Mouse (Mus musculus) lung, postnatal 0 days (tissue): Measurements from ENCODE around the gene Wbp2nl. TPM values are rescaled to one million over a fixed set of nuclear protein-coding genes. Genes with fewer than 3 reads are reported as not detected.

Experiments
- ATAC-seq: fragments of 200-750 bp; cut with Nextera tagmentation; 2 replicates; pipeline ENCODE4 v1.8.0; 2017; ENCODE audit warnings: moderate library complexity
- DNase-seq: peaks from one replicate; pipeline ENCODE4 v3.0.0-alpha.2; 2016; ENCODE audit warnings: low spot score
- H3K27ac ChIP-seq: fragments of 300-500 bp; sonication (generic); 2 replicates; pipeline ENCODE4 v1.5.1; 2014; ENCODE audit warnings: antibody characterized with exemption, mild to moderate bottlenecking, low read length, mixed read lengths
- H3K27me3 ChIP-seq: fragments of 300-500 bp; sonication (generic); replicated peaks from 2 replicates; pipeline ENCODE4 v1.6.1; 2014; ENCODE audit warnings: low read length, mixed read lengths; ENCODE audit not compliant: insufficient read depth
- H3K36me3 ChIP-seq: fragments of 300-500 bp; sonication (generic); 2 replicates; pipeline ENCODE4 v1.6.1; 2014; ENCODE audit warnings: low read length, mixed read lengths; ENCODE audit not compliant: insufficient read depth
- H3K4me1 ChIP-seq: fragments of 300-500 bp; sonication (generic); 2 replicates; pipeline ENCODE4 v1.6.1; 2014; ENCODE audit warnings: antibody characterized with exemption, low read depth, low read length, mixed read lengths; ENCODE audit not compliant: insufficient read depth
- H3K4me2 ChIP-seq: fragments of 300-500 bp; sonication (generic); replicated peaks from 2 replicates; pipeline ENCODE4 v1.6.1; 2014; ENCODE audit warnings: low read depth, mild to moderate bottlenecking, low read length, moderate library complexity, mixed read lengths
- H3K4me3 ChIP-seq: fragments of 300-500 bp; sonication (generic); 2 replicates; pipeline ENCODE4 v1.5.1; 2014; ENCODE audit warnings: low read depth, low read length
- H3K9ac ChIP-seq: fragments of 300-500 bp; sonication (generic); replicated peaks from 2 replicates; pipeline ENCODE4 v1.6.1; 2014; ENCODE audit warnings: low read depth, mild to moderate bottlenecking
- H3K9me3 ChIP-seq: fragments of 300-500 bp; sonication (generic); 2 replicates; pipeline ENCODE4 v1.6.1; 2016; ENCODE audit warnings: low read length, mixed read lengths
- CTCF ChIP-seq: IDR thresholded peaks from 2 replicates; pipeline ENCODE4 v1.5.1; 2016; ENCODE audit warnings: antibody characterized with exemption, mild to moderate bottlenecking
- EP300 ChIP-seq: IDR thresholded peaks from 2 replicates; pipeline ENCODE4 v1.6.1; 2016; ENCODE audit warnings: antibody characterized with exemption, mild to moderate bottlenecking, control low read depth
- WGBS: fragments of 180-500 bp; shearing (Covaris S2); extraction: QIAGEN DNeasy Blood & Tissue Kit; methylation state at CpG from one replicate; pipeline ENCODE4 v1.1.7; 2014; 5-methylcytosine and 5-hydroxymethylcytosine counted together
- polyA plus RNA-seq: library from polyadenylated mRNA; unstranded; fragments of >200 nt; fragmentation: Nextera tagmentation; extraction: Ambion mirVana; gene quantifications from 2 replicates; pipeline ENCODE4 v1.2.1, GENCODE M21; 2015

The Wbp2nl gene
- polyA plus RNA-seq: 0.19 TPM in 1 of 2 replicates, not detected in the other

DNA sequence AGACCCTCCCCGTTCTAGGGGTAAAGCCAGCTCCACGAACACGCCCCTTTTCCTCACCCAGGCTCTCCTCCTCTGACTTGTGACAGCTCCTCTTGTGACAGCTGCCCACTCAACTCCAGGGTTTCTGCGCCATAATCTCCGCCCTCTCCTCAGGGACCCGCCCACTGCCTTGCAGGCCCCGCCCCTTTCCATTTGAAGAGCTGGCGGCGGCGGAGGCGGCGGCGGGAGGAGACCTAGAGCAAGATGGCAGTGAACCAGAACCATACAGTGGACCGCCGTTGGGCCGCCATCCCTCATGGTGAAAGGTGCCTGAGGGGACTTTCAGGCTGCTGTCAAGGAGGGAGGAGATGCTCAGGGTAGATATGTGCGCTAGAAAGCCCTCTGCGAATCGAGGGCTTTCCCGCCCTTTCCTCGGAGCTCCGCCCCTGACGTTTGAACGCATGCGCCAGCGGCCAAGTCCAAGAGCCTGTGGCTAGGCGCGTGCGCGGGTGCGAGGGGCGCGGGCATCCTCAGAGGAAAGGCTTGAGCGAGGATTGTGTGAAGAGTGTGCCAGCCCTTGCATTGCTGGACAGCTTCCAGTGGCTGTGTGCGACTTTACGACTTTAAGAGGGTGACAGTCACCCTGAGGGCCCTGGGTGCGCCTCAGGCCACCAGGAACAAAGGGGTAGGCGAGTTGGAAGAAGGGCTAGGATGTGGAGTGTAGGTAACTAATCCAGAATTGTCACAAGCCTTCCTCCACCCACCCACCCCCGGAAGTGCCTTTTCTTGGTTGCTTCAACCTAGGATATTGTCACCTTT, at the start of gene Wbp2nl:
Gene Wbp2nl (plus strand): TSS at position 191 of the 798 bp plus-strand sequence.
- peak; percentile 22 for DNase-seq
- Histone ChIP-seq H3K4me2 (0 out of 2 replicates have a peak within 1 kb of the TSS, but pooled peaks have one; percentile 1), H3K4me3 (no peak within 1 kb of the TSS), H3K27me3 (no peaks in the 10 kb centered on the region), H3K9me3 (no peaks in the 10 kb centered on the region), H3K27ac (no peak within 1 kb of the TSS), H3K9ac (no peak within 1 kb of the TSS), H3K36me3 (no peaks in the 10 kb centered on the region), H3K4me1 (no peaks in the 10 kb centered on the region)
- peak; percentile 19; the same call in 1 of the 2 replicates for ATAC-seq
- TF ChIP-seq CTCF (no peak), EP300 (no peak)
- WGBS: 51% methylated on average over 38 of the region's 39 CpGs

DNA sequence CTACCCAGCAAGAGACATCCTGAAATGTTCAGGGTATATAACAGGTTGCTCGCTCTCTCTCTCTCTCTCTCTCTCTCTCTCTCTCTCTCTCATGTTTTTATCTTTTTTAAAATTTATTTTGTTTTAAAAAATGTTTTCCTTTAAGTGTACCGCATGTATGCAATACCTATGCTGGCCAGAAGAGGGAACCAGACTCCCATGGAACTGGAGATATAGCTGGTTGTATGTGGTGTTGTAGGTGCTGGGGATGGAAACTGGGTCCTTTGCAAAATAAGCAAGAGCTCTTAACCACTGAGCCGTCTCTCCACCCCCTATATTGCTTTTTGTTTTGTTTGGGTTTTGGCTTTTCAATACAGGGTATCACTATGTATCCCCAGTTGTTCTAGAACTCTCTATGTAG, 47.2 kb upstream of the Wbp2nl start:
- ATAC-seq: no peak
- Histone ChIP-seq H3K27ac (no peak overlapping the region), H3K9ac (no peak overlapping the region), H3K4me3 (no peak overlapping the region), H3K9me3 (no peaks in the 10 kb centered on the region), H3K27me3 (no peaks in the 10 kb centered on the region), H3K4me1 (no peaks in the 10 kb centered on the region), H3K36me3 (no peaks in the 10 kb centered on the region), H3K4me2 (no peak overlapping the region)
- DNase-seq: no peak
- TF ChIP-seq EP300 (no peak), CTCF (peak; percentile 48)
- 91% methylated on average over 3 of the region's 3 CpGs for WGBS

DNA sequence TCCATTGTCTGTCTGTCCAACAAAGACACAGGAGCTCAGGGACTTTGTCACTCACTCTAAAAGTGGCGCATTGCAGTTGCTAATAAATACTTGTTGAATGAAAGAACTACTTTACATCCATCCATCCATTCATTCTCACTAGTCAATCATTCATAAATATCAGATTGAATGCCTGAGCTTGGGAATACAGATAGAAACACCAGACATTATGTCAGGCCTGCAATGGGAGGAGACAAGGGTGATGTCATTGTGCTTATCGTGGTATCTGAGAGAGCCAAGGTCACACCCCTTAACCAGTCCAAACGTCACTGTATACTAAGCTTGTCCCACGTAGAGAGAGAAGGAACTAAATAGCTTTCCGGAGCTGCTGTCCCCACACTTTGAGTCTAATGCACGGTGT, 46.7 kb upstream of the Wbp2nl start, which contains the start of gene 1500009C09Rik:
Gene 1500009C09Rik (plus strand): TSS at position 301 of the 400 bp plus-strand sequence.
- Histone ChIP-seq H3K4me3 (no peak within 1 kb of the TSS), H3K9me3 (no peaks in the 10 kb centered on the region), H3K27ac (no peak within 1 kb of the TSS), H3K9ac (no peak within 1 kb of the TSS), H3K27me3 (no peaks in the 10 kb centered on the region), H3K4me2 (no peak within 1 kb of the TSS), H3K36me3 (no peaks in the 10 kb centered on the region), H3K4me1 (no peaks in the 10 kb centered on the region)
- DNase-seq: no peak
- no peak for ATAC-seq
- TF ChIP-seq EP300 (no peak), CTCF (no peak)
- whole genome bisulfite sequencing: 78% methylated on average over 6 of the region's 6 CpGs

DNA sequence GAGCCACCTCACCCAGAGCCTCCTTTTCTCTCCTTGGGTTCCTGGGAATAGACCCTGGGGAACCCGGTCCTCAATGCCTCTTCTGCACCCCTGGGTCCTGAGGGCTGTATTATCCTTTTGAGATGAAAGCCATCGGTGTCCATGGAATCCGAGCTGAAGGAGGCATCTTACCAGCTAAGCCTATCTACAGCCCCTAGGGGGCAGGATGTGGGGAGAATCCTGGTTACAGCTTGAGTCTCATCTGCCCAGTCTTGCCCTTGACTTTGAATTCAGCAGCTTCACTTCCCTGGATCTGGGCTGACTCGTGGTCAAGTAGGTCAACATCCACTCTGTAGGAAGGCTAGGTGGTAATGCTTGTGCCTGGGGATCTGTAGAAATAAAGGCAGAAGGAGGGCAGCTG, 43.5 kb upstream of the Wbp2nl start:
- Histone ChIP-seq H3K9ac (no peak overlapping the region), H3K4me2 (no peak overlapping the region), H3K4me3 (no peak overlapping the region), H3K4me1 (no peaks in the 10 kb centered on the region), H3K9me3 (no peaks in the 10 kb centered on the region), H3K27me3 (no peaks in the 10 kb centered on the region), H3K27ac (no peak overlapping the region), H3K36me3 (no peaks in the 10 kb centered on the region)
- 46% methylated on average over 4 of the region's 4 CpGs for WGBS
- DNase-seq: no peak
- TF ChIP-seq EP300 (no peak), CTCF (peak; percentile 17; the same call in 1 of the 2 replicates)
- no peak for ATAC-seq

DNA sequence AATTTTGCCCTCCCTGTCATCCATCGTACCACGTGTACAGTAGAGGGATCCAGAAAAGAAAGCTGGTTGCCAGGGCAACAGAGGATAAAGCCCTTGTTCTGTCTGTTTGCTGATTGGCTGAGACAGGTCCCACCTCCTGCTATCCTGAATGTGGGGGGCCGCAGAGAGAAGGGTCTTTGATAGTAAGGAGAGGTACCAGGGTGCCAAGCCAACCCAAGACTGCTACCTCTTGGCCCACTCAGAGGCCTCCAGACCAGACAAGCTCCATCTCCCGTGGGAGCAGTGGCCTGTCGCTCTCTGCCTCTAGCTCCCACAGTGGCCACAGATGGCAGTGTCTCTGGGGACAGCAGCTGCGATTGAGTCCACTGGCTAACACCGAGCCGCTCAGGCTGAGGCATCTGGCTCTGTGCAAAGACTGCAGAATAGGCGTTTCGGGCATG, 42.8 kb upstream of the Wbp2nl start:
- no peak for ATAC-seq
- WGBS: 19% methylated on average over 10 of the region's 10 CpGs
- Histone ChIP-seq H3K9ac (no peak overlapping the region), H3K4me1 (no peaks in the 10 kb centered on the region), H3K9me3 (no peaks in the 10 kb centered on the region), H3K27ac (no peak overlapping the region), H3K27me3 (no peaks in the 10 kb centered on the region), H3K4me3 (no peak overlapping the region), H3K4me2 (no peak overlapping the region), H3K36me3 (no peaks in the 10 kb centered on the region)
- TF ChIP-seq EP300: no peak
- TF ChIP-seq CTCF: no peak; the same call in 1 of the 2 replicates
- no peak for DNase-seq

DNA sequence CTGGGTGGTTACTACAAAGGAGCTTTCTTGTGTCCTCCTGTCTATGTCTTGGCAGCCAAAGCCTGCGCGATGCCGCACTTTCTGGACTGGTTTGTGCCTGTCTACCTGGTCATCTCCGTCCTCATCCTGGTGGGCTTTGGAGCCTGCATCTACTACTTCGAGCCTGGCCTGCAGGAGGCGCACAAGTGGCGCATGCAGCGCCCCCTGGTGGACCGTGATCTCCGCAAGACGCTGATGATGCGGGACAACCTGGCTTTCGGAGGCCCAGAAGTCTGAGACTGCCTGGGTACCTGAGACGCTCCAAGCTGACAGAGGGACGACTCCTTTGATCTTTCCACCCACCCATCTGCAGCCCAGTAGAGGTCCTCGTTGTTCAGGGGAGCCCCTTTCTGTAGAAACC, 39.2 kb upstream of the Wbp2nl start:
- H3K4me3 ChIP-seq: no peak overlapping the region
- H3K4me2 ChIP-seq: no peak overlapping the region
- H3K36me3 ChIP-seq: no peaks in the 10 kb centered on the region
- WGBS: 14% methylated on average over 16 of the region's 16 CpGs
- no peaks in the 10 kb centered on the region for H3K9me3 ChIP-seq
- no peak overlapping the region for H3K9ac ChIP-seq
- no peak overlapping the region for H3K27ac ChIP-seq
- no peaks in the 10 kb centered on the region for H3K4me1 ChIP-seq
- ATAC-seq (no peak), DNase-seq (peak; percentile 52)
- no peaks in the 10 kb centered on the region for H3K27me3 ChIP-seq
- TF ChIP-seq CTCF (peak; percentile 99), EP300 (no peak)
